8 mouse cellular contexts compared by ENCODE assay signal in genomic region chr2:165849129-165849528, GRCm38 (mm10). TPM values are rescaled to one million over a fixed set of nuclear protein-coding genes. Genes with fewer than 3 reads are reported as not detected.
A peak's percentile ranks its signal among the peaks of the same experiment; 100 is the strongest.
DNase-seq lines count a peak whose midpoint lies in the region; ATAC-seq and TF ChIP-seq lines count a peak whose summit lies in the region.

No protein-coding gene starts in this region.

- peaks cover 20% of the 10 kb centered on the region for H3K4me1 ChIP-seq in hindbrain, embryonic 14.5 days (replicated peaks; ENCODE audit: control insufficient read depth, insufficient read depth, low read length)
- peaks cover 12% of the 10 kb centered on the region; the same call in 1 of the 2 replicates for H3K4me1 ChIP-seq in midbrain, postnatal 0 days (ENCODE audit: insufficient read depth, low read length)

- no peaks in the 10 kb centered on the region for H3K27me3 ChIP-seq in hindbrain, embryonic 14.5 days (ENCODE audit: control insufficient read depth, insufficient read depth, low read length)
- no peaks in the 10 kb centered on the region for H3K27me3 ChIP-seq in midbrain, postnatal 0 days (ENCODE audit: insufficient read depth, low read length)

- peak; percentile 17; the same call in 1 of the 2 replicates for ATAC-seq in frontal cortex, adult (ENCODE audit: low TSS enrichment)
- peak; percentile 33; the same call in 1 of the 2 replicates for ATAC-seq in hindbrain, embryonic 14.5 days (ENCODE audit: low FRiP score)
- ATAC-seq in midbrain, postnatal 0 days (ENCODE audit: low FRiP score) = no peak

- H3K4me2 ChIP-seq in hindbrain, embryonic 14.5 days (replicated peaks) = no peak overlapping the region
- H3K4me2 ChIP-seq in midbrain, postnatal 0 days (ENCODE audit: low read depth, low read length, poor library complexity, severe bottlenecking) = no peak overlapping the region

- intact Hi-C loops in left cerebral cortex, postnatal 4 days (cut with DNase I) = no loop called here

- H3K27ac ChIP-seq in hindbrain, embryonic 14.5 days = peak overlapping the region; percentile 36; the same call in 1 of the 2 replicates
- peak overlapping the region; percentile 55 for H3K27ac ChIP-seq in midbrain, postnatal 0 days (ENCODE audit: low read depth, low read length)

- H3K9ac ChIP-seq in hindbrain, embryonic 14.5 days = peak overlapping the region; percentile 25; the same call in 1 of the 2 replicates
- no peak overlapping the region for H3K9ac ChIP-seq in midbrain, postnatal 0 days (replicated peaks; ENCODE audit: low read length, poor library complexity, severe bottlenecking)

- peaks cover 53% of the 10 kb centered on the region for H3K36me3 ChIP-seq in hindbrain, embryonic 14.5 days (replicated peaks; ENCODE audit: control insufficient read depth, insufficient read depth)
- peaks cover 29% of the 10 kb centered on the region for H3K36me3 ChIP-seq in midbrain, postnatal 0 days (ENCODE audit: insufficient read depth, low read length)

- no peaks in the 10 kb centered on the region for H3K9me3 ChIP-seq in hindbrain, embryonic 14.5 days (ENCODE audit: control insufficient read depth, low read length)
- H3K9me3 ChIP-seq in midbrain, postnatal 0 days (ENCODE audit: low read length) = no peaks in the 10 kb centered on the region

- DNase-seq in frontal cortex, postnatal 25 days (ENCODE audit: low spot score in 2 of 2) = no peak
- DNase-seq in adrenal gland, postnatal 14 days = peak; percentile 91
- peak; percentile 70 for DNase-seq in gastrocnemius, postnatal 10 days
- DNase-seq in hindbrain, embryonic 14.5 days (ENCODE audit: low spot score) = peak; percentile 55
- peak; percentile 85 for DNase-seq in left cerebral cortex, postnatal 4 days
- peak; percentile 76 for DNase-seq in midbrain, postnatal 0 days (ENCODE audit: low spot score)
- no peak for DNase-seq in c-Kit-positive CD71-positive TER-119-positive erythroid progenitor cells, embryonic 14.5 days (ENCODE audit: low spot score)

- 28% methylated on average over 5 of the region's 5 CpGs for WGBS in hindbrain, embryonic 14.5 days
- WGBS in midbrain, postnatal 0 days = 21% methylated on average over 5 of the region's 5 CpGs

- no peak for TF ChIP-seq CTCF in midbrain, postnatal 0 days (IDR thresholded peaks at IDR 0.05)

- H3K4me3 ChIP-seq in hindbrain, embryonic 14.5 days (replicated peaks; ENCODE audit: low read length) = no peak overlapping the region
- H3K4me3 ChIP-seq in midbrain, postnatal 0 days (ENCODE audit: low read depth, low read length) = no peak overlapping the region

RNA-seq across cellular contexts. Expression of gene Zmynd8, which starts 49.7 kb away (rescaled TPM):
- 45.8 and 59.2 TPM in 2 replicates for total RNA-seq in adrenal gland, postnatal 14 days (2021)
- 10 to 100 TPM; 29.6 to 30.4 TPM for total RNA-seq in gastrocnemius, postnatal 10 days (2021)
- polyA plus RNA-seq in hindbrain, embryonic 14.5 days (2014; fragmentation: Nextera tagmentation; extraction: Ambion mirVana) = 55.4 and 63.4 TPM in 2 replicates
- 100 to 1,000 TPM; 118 to 120 TPM for total RNA-seq in left cerebral cortex, postnatal 4 days (2021)
- total RNA-seq in midbrain, postnatal 0 days (2014; rRNA removed) = 55.9 and 73.4 TPM in 2 replicates
- polyA plus RNA-seq in midbrain, postnatal 0 days (2015; fragmentation: Nextera tagmentation; extraction: Ambion mirVana) = 56.8 and 59.0 TPM in 2 replicates

Comparison
In these comparisons a context has a peak if more than half of its experiments do, and no peak if none do; other contexts are left out.
1. DNase-seq: peak in adrenal gland, postnatal 14 days (single experiment), gastrocnemius, postnatal 10 days (single experiment), hindbrain, embryonic 14.5 days (single experiment), left cerebral cortex, postnatal 4 days (single experiment) and midbrain, postnatal 0 days (single experiment); none in frontal cortex, postnatal 25 days (0 of 2) and c-Kit-positive CD71-positive TER-119-positive erythroid progenitor cells, embryonic 14.5 days (single experiment).